Mouse (Mus musculus) spleen, postnatal 36 days (tissue): ENCODE measurements around the gene Dpf2.

Source experiments
- DNase-seq, 2 experiments: peaks; one replicate each; pipeline ENCODE4 v3.0.0; 2022; ENCODE audit warnings: low spot score in 2 of 2, mixed read lengths in 1 of 2

The Dpf2 gene

GRCm38 (mm10) chr19:5935691-5936090 is 22.9 kb upstream of the Dpf2 start:
- DNase-seq = no peak

GRCm38 (mm10) chr19:5935266-5935665 is 22.5 kb upstream of the Dpf2 start:
- no peak for DNase-seq

DNA sequence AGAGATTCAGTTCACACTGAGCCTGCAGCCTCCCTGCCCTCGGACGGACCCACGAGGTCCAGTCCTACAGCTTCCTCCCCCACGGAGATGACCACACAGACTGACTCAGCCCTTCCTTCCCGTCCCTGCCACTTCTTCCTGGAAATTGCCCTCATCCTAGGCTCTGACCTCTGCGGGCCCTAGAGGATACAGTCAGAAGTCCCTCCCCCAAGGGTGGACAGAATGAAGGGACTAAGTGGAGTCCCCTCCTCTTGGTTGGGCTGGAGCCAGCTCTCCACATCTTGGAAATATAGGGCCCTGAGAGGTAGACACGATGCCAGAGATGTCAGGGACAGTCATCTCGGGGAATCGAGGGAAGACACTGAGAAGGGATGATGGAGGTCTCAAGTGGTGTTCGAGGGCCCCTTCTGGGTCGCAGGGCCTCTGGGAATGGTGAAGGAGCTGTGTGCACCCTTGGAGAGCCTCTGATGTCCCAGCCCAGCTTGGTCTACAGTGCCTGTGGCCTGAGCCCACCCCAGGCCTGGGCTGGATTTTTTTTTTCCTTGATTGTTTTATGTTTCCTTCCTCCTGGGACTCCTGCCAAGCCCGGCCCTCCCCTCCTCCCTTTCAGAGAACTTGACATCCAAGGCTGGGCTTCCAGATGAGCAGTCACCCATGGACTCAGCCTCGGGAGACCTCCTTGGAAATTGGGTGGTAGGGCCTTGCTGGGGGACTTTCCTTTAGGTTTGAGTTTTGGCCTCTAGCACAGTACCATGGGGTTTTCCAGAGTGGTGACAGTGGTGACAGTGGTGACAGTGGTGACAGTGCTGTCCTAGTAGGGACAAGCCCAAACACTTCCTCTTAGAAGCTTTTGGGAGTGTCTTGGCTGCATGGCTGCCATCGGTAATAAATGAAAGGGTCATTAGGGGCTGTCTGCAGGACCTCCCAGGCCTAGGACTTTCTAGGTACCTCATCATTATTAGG is 17.1 kb upstream of the Dpf2 start:
- DNase-seq = no peak

- no peak for DNase-seq
Measured at GRCm38 (mm10) chr19:5928546-5928945, 15.7 kb upstream of the Dpf2 start.

DNA sequence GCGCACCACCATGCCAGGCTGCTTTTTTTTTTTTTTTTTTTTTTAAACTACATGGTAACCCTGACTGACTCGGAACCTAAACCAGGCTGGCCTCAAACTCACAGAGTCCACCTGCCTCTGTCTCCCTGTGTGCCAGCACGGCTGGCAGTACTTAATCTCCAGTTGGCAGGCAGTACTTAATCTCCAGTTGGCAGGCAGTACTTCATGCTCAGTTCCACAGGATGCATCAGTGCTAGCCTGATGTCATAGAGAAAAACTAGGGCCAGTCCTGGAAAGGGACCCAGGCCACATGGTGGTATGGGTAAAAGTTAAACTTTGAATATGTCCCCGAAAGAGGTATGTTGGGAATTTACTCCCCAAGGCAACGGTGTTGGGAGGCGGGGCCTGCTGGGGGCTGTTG is 15.3 kb upstream of the Dpf2 start:
- DNase-seq = no peak

DNA sequence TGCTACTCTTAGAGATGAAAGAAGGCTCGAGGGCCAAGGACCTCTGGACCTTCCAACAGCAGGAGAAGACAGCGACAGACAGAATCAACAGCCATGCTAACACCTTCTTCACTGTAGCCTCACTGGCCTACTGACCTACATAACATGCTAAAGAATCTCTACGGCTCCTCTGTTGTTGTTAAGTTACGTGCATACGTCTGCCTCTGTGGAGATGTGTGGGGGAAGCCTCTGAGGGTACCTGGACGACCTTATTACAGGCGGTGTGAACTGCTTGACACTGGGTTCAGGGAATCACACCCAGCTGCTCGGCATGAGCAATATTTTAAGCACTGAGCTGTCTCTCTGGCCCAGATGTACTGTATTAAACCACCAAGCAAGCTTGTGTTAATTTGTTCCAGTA is 14.7 kb upstream of the Dpf2 start:
- no peak for DNase-seq

- no peak for DNase-seq
Measured at GRCm38 (mm10) chr19:5927026-5927425, 14.2 kb upstream of the Dpf2 start.

GRCm38 (mm10) chr19:5925311-5925855 is 12.6 kb upstream of the Dpf2 start:
- DNase-seq = no peak

- peak; percentile 95 for DNase-seq
Measured at GRCm38 (mm10) chr19:5924713-5925093, 11.9 kb upstream of the Dpf2 start, which contains the start of gene Cdc42ep2. TSS of gene Cdc42ep2 (minus strand) at chr19:5924816.

DNA sequence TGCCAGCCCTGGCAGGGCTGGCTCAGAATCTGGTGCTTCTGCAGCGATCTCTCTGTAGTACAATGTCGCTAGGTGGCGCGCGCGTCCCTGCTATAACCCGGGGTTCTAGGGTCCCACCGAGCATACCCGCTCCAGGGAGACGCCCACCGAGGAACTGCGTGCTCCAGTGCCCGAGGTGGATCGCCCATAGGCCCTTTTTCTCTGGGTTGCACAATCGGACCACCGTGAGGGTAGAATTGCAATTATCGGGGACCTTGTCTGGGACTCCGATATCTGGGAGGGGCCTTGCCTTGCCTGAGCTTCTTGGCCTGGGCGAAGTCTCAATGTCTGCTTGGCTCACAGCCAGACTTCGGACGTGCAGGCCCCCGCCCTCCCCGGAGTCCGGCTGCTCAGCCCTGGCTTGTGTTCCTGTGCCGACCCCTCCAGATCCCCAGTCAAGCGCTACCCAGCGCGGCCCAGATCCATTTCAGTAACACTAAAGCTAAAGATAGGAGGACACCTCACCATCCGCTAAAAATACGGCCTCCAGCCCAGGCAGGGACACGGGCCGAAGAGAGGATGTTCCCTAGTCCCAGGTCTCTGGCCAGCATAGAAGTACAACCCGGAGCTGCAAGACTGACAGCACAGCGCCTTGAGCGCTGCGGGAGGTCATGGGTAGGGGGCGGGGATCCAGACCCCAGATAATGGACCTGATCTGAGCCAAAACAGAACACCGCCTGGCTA is 11.3 kb upstream of the Dpf2 start:
- peak; percentile 74 to 82 for DNase-seq

DNA sequence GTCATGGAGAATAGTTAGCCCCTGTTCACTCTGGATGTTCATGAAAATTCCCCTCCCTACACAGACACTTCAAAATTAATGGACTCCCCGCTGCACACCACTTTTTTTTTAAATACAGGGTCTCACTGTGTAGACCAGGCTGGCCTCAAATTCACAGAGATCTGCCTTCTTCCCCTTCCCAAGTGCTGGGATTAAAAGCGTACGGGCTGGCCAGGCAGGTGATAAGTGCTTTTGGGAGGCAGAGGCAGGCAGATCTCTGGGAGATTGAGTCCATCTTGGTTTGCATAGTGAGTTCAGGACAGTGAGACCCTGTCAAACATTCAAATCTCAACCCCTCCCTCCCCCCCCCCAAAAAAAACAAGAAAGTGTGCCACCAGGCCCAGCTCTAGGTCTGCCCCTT is 10.2 kb upstream of the Dpf2 start:
- no peak for DNase-seq

GRCm38 (mm10) chr19:5922119-5922942 is 9.5 kb upstream of the Dpf2 start:
- no peak for DNase-seq

DNA sequence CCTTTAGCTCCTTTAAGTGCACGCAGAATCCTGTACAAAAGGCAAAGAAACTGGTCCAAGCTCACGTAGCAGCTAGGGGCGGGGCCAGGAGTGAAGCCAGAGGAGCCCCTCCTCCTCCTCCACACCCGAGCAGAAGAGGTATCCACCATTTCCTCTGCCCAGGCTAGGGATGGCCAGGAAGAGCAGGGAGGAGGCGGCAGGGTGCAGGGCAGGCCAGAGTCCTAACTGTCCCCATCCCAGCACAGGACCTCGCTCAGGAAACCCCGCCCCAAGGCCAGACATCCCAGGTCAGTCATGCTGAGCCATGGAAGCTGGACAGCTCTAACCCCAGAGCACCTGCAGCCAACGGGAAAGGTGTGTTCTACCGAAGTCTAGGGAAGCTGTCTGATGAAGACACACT is 8.9 kb upstream of the Dpf2 start:
- no peak for DNase-seq

- peak; percentile 98 to 100 for DNase-seq
Measured at GRCm38 (mm10) chr19:5912103-5913006, 455 bp downstream of the Dpf2 start.

DNA sequence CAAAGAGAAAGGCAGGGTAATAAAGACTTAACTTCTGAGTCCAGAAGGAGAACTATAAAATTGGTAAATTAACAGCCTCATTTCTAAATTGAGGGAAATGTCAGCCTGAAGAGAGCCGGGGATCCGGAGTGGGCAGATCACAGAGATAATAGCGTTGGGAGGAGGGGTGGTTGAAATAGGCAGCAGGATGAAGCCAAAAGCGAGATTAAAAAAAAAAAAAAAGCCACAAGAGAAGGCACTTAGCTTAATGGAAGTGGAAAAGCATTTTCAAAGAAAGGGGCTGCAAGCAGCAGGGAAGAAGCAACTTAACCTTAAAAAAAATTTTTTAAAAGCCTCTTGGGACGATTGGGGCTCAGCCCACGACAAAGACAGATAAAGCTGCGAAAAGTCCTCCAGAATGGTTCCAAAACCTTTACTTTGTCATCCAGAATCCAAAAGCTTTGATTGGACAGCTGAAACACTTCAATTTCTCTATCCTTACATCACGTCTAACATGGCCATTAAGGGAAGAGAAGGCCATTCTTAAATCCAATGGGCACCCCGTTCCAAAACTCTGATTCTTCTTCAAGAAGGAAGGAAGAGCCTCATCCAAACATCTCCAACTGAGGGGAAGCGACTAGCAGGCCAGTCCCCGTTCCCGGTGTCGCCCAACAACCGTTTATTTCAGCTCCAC is 1.2 kb downstream of the Dpf2 start:
- no peak for DNase-seq

GRCm38 (mm10) chr19:5910221-5910620 is 2.6 kb downstream of the Dpf2 start:
- DNase-seq = no peak

DNA sequence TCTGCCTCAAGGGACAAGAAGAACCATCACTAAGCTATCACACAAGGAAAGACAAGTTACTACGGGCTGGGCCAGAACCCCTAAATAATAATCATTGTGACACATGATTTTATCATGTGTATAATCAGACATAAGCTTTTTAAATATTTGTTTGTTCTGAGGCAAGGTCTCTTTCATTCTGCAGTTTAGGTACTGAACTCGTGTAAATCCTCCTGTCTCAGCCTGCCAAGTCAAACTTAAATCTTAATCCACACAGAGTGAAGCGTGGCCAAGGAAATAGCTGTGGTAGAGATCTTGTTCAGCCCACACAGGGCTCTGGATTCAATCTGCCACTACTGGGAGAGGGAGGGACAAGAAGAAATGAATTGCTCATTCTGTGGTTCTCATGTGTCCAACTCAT is 5.5 kb downstream of the Dpf2 start:
- DNase-seq = no peak

DNA sequence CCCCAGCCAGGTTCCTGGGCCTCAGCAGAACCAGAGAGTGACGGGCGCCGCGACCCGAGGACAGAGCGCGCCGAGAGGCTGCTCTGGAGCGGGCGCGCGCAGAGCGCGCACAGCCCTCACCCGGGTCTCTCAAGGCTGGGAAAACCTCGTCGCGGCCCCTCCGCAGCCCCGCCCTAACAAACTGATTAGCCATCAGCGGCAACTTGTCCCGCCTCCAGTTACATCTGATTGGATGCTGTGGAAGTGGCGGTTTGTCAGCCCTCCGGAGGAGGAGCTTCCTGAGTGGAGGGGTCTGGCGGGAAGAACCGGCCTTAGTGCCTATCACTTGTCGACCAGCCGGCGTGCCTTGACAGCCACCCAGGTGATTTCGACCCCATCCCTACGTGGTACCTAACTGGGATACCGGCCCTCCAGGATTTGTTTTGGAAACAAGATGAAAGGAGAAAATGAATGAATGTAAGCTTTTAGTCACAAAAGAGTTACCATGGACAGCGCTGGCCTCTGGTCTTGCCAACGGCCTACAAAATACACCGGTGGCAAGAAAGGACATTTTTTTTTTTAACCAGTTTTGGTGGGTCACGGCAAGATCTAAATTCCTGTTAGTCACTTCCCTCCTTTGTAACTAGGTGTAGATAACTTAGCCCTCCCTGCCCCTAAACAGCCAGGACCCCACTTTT is 18.7 kb downstream of the Dpf2 start, which contains the start of gene Tigd3:
Tigd3 (minus strand) TSS at position 148 of the 677 bp plus-strand sequence.
- DNase-seq = peak; percentile 91 to 93

DNA sequence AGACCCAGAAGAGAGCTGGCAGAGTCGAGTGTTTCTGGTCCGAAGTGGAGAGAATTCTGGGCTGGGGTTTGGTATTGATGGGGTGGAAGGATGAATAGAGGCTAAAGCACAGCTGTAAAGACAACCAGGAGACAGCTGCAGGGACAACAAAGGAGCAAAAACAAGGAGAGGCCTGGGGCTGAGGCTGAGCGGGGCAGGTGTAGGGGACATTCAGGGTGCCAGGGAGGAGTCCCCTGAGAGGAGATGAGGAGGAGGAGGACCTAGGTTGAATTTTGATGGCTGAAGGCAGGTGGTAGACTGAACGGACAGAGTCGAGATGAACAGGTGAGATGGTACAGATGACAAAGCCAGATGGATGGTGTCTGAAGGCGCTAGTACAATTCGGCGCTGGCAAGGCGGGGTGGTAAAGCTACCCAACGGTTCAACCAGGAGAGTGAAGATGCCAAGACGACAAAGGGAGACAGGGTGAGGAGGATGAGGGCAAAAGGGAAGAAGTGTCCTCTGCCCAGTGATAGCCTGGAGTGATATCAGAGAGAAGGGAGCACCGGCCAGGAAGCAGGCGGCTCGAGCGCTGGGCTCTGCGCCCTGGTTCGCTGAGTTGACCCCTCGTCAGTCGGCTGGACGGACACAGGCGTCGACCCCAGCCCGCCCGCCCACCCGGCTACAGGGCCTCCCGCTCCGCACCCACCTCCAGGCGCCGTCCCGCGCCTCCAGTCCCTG is 19.4 kb downstream of the Dpf2 start:
- no peak for DNase-seq
